Mouse (Mus musculus) brain, embryonic 14.5 days (tissue): ENCODE data around the gene Notch1.

Experiments used
- CTCF ChIP-seq: fragments of 200-500 bp; IDR thresholded peaks from 2 replicates; pipeline ENCODE4 v1.5.1; 2012; ENCODE audit warnings: inconsistent platforms, mild to moderate bottlenecking, moderate library complexity, borderline replicate concordance; ENCODE audit not compliant: insufficient read depth, insufficient read length; ENCODE audit errors: extremely low read depth
- POLR2A ChIP-seq: fragments of 200-500 bp; IDR thresholded peaks from 2 replicates; pipeline ENCODE4 v1.6.1; 2012; ENCODE audit warnings: mild to moderate bottlenecking, inconsistent platforms, borderline replicate concordance; ENCODE audit not compliant: poor library complexity, insufficient read depth, insufficient read length, severe bottlenecking; ENCODE audit errors: extremely low read depth

DNA sequence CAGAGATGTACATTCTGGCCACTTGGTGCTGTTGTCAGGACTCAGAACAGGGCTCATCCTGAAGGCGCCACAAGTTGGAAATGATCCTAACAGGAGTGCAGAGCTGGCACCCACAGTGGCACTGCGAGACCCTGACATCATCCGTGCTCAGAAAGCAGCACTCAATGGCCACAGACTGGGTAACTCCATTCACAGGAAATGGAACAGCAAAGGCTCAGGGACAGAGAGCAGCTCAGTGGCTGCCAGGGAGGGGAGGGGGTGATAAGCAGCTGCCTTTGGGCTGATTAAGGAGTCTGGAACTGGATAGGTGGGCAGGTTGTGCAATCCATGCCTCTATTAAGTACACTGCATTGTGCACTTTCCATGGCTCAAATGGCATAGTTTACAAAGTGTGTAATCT, 20.0 kb downstream of the Notch1 start:
- TF ChIP-seq POLR2A (no peak), CTCF (no peak)
